Mouse (Mus musculus) MEL-GATA-1-ER (cell line): ENCODE data around the gene 1700017N19Rik.

Experiments
- DNase-seq: peaks from one replicate; pipeline ENCODE4 v3.0.0-alpha.2; 2012; ENCODE audit warnings: low read depth; ENCODE audit errors: extremely low read depth

1700017N19Rik gene

GRCm38 (mm10) chr10:100661970-100662590 lies 71.8 kb downstream of the 1700017N19Rik start:
- DNase-seq, result no peak
